Mouse (Mus musculus) liver, embryonic 15.5 days (tissue): ENCODE results near the gene Tespa1. TPM values are rescaled to one million over a fixed set of nuclear protein-coding genes. Genes with fewer than 3 reads are reported as not detected.
A peak's percentile ranks its signal among the peaks of the same experiment; 100 is the strongest.
"Not testable (repeated sequence)": the region's sequence is repeated elsewhere in the genome, so short reads cannot be mapped to it uniquely, and the experiment has no call there.

Experiments used
- ATAC-seq: fragments of 200-750 bp; cut with Nextera tagmentation; 2 replicates; pipeline ENCODE4 v1.8.0; 2017; ENCODE audit warnings: moderate number of reproducible peaks, mild to moderate bottlenecking, moderate library complexity; ENCODE audit not compliant: insufficient read depth
- H3K27ac ChIP-seq: fragments of 300-500 bp; sonication (generic); replicated peaks from 2 replicates; pipeline ENCODE4 v1.5.1; 2015; ENCODE audit warnings: mild to moderate bottlenecking, inconsistent platforms
- H3K27me3 ChIP-seq: fragments of 300-500 bp; sonication (generic); 2 replicates; pipeline ENCODE4 v1.6.1; 2015; ENCODE audit warnings: mild to moderate bottlenecking, inconsistent platforms
- H3K36me3 ChIP-seq: fragments of 300-500 bp; sonication (generic); replicated peaks from 2 replicates; pipeline ENCODE4 v1.6.1; 2015; ENCODE audit warnings: moderate library complexity, mild to moderate bottlenecking, inconsistent platforms
- H3K4me1 ChIP-seq: fragments of 300-500 bp; sonication (generic); replicated peaks from 2 replicates; pipeline ENCODE4 v1.6.1; 2015; ENCODE audit warnings: inconsistent platforms
- H3K4me2 ChIP-seq: fragments of 300-500 bp; sonication (generic); 2 replicates; pipeline ENCODE4 v1.6.1; 2015; ENCODE audit warnings: moderate library complexity, mild to moderate bottlenecking, inconsistent platforms
- H3K4me3 ChIP-seq: fragments of 300-500 bp; sonication (generic); replicated peaks from 2 replicates; pipeline ENCODE4 v1.5.1; 2015; ENCODE audit warnings: mild to moderate bottlenecking, inconsistent platforms
- H3K9ac ChIP-seq: fragments of 300-500 bp; sonication (generic); 2 replicates; pipeline ENCODE4 v1.6.1; 2015; ENCODE audit warnings: moderate library complexity, mild to moderate bottlenecking, inconsistent platforms
- H3K9me3 ChIP-seq: fragments of 300-500 bp; sonication (generic); replicated peaks from 2 replicates; pipeline ENCODE4 v1.6.1; 2016; ENCODE audit warnings: inconsistent platforms
- WGBS: fragments of 180-500 bp; shearing (Covaris S2); methylation state at CpG from one replicate; pipeline ENCODE4 v1.1.7; 2015; ENCODE audit warnings: mixed read lengths; ENCODE audit not compliant: insufficient replicate concordance; 5-methylcytosine and 5-hydroxymethylcytosine counted together
- polyA plus RNA-seq: library from polyadenylated mRNA; unstranded; fragments of >200 nt; fragmentation: Nextera tagmentation; extraction: Ambion mirVana; gene quantifications from 2 replicates; pipeline ENCODE4 v1.2.1, GENCODE M21; 2015

Tespa1 gene
- 0.78 and 1.4 TPM in 2 replicates for polyA plus RNA-seq

- Histone ChIP-seq H3K27me3 (no peaks in the 10 kb centered on the region), H3K36me3 (no peaks in the 10 kb centered on the region), H3K4me2 (no peak within 1 kb of the TSS), H3K27ac (no peak within 1 kb of the TSS), H3K4me3 (no peak within 1 kb of the TSS), H3K9me3 (no peaks in the 10 kb centered on the region), H3K4me1 (no peaks in the 10 kb centered on the region), H3K9ac (no peak within 1 kb of the TSS)
- peak; percentile 34; the same call in 1 of the 2 replicates for ATAC-seq
- WGBS, result 6% methylated on average over 5 of the region's 5 CpGs
These were observed at the start of gene Tespa1 for GRCm38 (mm10) chr10:130322637-130323036. Gene Tespa1 (plus strand): TSS chr10:130322870.

DNA sequence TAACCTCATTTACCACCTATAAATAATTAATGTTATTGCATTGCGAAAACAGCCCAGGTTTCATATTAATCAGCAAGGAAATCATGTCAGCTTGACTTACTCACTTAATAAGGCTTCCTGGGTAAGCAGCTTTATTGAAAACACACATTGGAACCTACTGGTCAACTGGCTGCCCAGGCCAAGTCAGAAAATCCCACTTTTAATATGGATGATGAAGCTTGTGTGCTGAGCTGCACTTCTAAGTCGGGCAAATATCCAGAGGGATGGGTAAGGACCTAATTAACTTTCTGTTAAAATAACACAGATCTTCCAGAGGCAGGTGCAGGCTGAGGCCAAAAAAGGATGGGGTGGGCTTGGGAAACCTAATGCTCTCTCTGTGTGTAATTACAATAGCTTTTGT is 46.9 kb upstream of the Tespa1 start:
- no peaks in the 10 kb centered on the region for H3K9me3 ChIP-seq
- ATAC-seq, result no peak
- no peaks in the 10 kb centered on the region for H3K36me3 ChIP-seq
- no peaks in the 10 kb centered on the region for H3K27me3 ChIP-seq
- H3K4me3 ChIP-seq, result no peak overlapping the region
- H3K4me1 ChIP-seq, result no peaks in the 10 kb centered on the region
- WGBS, result 52% methylated on average over 2 of the region's 2 CpGs
- no peak overlapping the region for H3K4me2 ChIP-seq
- no peak overlapping the region for H3K9ac ChIP-seq
- H3K27ac ChIP-seq, result no peak overlapping the region

- Histone ChIP-seq H3K4me2 (no peak overlapping the region), H3K27ac (no peak overlapping the region), H3K36me3 (no peaks in the 10 kb centered on the region), H3K4me1 (no peaks in the 10 kb centered on the region), H3K9me3 (no peaks in the 10 kb centered on the region), H3K4me3 (no peak overlapping the region), H3K9ac (no peak overlapping the region), H3K27me3 (no peaks in the 10 kb centered on the region)
- WGBS, result 50% methylated on average over 2 of the region's 2 CpGs
- no peak for ATAC-seq
These were observed 46.2 kb upstream of the Tespa1 start for GRCm38 (mm10) chr10:130276496-130276895.

GRCm38 (mm10) chr10:130280066-130280465 is 42.6 kb upstream of the Tespa1 start, which contains the start of gene Neurod4:
Gene Neurod4 (minus strand): TSS chr10:130280240.
- H3K4me1 ChIP-seq, result no peaks in the 10 kb centered on the region
- H3K9ac ChIP-seq, result no peak within 1 kb of the TSS
- H3K27me3 ChIP-seq, result no peaks in the 10 kb centered on the region
- H3K27ac ChIP-seq, result no peak within 1 kb of the TSS
- WGBS, result 2% methylated on average over 7 of the region's 7 CpGs
- no peak within 1 kb of the TSS for H3K4me2 ChIP-seq
- no peaks in the 10 kb centered on the region for H3K36me3 ChIP-seq
- no peaks in the 10 kb centered on the region for H3K9me3 ChIP-seq
- H3K4me3 ChIP-seq, result no peak within 1 kb of the TSS
- no peak for ATAC-seq

GRCm38 (mm10) chr10:130281982-130282449 is 40.7 kb upstream of the Tespa1 start:
- WGBS, result 38% methylated on average over 1 of the region's 1 CpGs
- no peak overlapping the region for H3K4me2 ChIP-seq

DNA sequence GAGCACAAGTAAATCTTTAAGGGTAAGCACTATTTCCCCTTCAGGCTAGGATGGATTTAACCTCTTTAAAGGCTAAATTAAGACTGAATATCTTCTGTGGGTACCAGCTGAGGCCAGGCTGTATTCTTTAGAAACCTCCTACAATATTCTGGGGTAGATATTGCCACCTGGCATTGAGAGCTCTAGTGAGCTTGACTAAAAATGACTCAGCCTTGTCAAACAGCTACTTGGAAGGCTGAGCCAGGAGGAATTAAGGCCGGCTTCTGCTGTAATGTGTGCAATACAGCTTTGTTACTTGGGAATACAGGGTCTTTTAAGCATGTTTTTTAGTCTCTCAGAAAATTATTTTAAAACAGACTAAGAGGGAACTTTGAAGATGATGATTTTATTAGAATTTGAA is 35.5 kb upstream of the Tespa1 start:
- H3K4me2 ChIP-seq, result no peak overlapping the region
- H3K27ac ChIP-seq, result no peak overlapping the region
- no peaks in the 10 kb centered on the region for H3K9me3 ChIP-seq
- no peak overlapping the region for H3K4me3 ChIP-seq
- H3K27me3 ChIP-seq, result no peaks in the 10 kb centered on the region
- 51% methylated on average over 1 of the region's 1 CpGs for WGBS
- no peaks in the 10 kb centered on the region for H3K36me3 ChIP-seq
- H3K4me1 ChIP-seq, result no peaks in the 10 kb centered on the region
- no peak for ATAC-seq
- H3K9ac ChIP-seq, result no peak overlapping the region

More at GRCm38 (mm10) chr10:130281982-130282449, 40.7 kb upstream of the Tespa1 start:
- H3K4me1 ChIP-seq, result no peaks in the 10 kb centered on the region
- no peaks in the 10 kb centered on the region for H3K27me3 ChIP-seq
- H3K36me3 ChIP-seq, result no peaks in the 10 kb centered on the region
- H3K27ac ChIP-seq, result no peak overlapping the region
- no peaks in the 10 kb centered on the region for H3K9me3 ChIP-seq
- no peak overlapping the region for H3K9ac ChIP-seq
- no peak for ATAC-seq
- no peak overlapping the region for H3K4me3 ChIP-seq

DNA sequence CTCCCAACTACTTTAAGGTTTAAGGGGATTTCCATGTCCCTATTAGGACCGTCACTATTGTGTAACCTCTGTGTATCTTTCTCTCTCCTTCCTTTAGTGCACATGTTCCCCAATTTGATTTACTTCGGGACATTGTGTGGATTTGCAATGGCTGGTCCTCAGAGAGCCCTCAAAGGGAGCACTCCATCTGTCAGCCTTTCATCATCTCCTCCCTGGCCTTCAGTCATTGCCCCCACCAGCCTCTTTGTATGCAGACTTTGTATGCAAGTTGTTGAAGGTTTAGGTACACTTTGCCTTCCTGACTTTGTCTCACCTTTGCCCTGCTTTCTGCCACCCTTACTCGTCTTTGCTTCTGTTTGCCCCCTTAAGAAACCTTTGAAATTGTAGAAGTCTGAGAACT is 34.7 kb upstream of the Tespa1 start:
- Histone ChIP-seq H3K4me2 (no peak overlapping the region), H3K9me3 (no peaks in the 10 kb centered on the region), H3K9ac (no peak overlapping the region), H3K4me1 (no peaks in the 10 kb centered on the region), H3K27me3 (no peaks in the 10 kb centered on the region), H3K4me3 (no peak overlapping the region), H3K36me3 (no peaks in the 10 kb centered on the region), H3K27ac (no peak overlapping the region)
- ATAC-seq, result no peak
- 41% methylated on average over 3 of the region's 3 CpGs for WGBS

DNA sequence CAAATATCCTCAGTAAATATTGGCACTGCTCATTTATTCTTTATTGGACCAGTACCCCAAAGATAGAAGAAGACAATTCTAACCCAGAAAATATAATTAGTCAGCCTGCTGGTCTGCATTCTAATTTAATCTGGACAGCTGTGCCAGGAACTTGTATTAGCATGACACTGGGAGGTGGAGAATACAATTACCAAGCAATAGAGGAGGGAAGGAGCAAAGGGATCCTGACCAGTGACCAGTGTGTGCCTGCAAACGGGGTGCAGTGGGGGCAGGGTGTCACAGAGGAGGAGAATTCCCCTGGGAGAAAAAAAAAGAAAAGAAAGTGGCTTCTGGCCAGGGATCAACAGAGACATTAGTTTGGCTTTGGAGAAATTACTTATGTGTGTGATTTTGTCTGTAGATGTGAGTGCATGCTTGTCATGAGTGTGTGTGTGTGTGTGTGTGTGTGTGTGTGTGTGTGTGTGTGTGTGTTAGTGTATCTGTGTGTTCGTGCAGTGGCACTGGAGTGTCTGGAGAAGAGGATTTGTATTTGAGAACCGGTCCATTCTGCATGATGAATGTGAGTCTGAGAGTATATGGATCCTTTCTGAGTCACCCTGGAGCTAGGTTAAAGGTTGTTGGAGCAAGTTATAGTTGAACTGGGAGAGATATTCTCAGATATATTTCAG is 28.8 kb upstream of the Tespa1 start:
- Histone ChIP-seq H3K9ac (no peak overlapping the region), H3K4me3 (no peak overlapping the region), H3K36me3 (no peaks in the 10 kb centered on the region), H3K4me1 (no peaks in the 10 kb centered on the region), H3K27me3 (no peaks in the 10 kb centered on the region), H3K9me3 (no peaks in the 10 kb centered on the region), H3K4me2 (no peak overlapping the region), H3K27ac (no peak overlapping the region)
- 27% methylated on average over 3 of the region's 3 CpGs for WGBS
- no peak for ATAC-seq

DNA sequence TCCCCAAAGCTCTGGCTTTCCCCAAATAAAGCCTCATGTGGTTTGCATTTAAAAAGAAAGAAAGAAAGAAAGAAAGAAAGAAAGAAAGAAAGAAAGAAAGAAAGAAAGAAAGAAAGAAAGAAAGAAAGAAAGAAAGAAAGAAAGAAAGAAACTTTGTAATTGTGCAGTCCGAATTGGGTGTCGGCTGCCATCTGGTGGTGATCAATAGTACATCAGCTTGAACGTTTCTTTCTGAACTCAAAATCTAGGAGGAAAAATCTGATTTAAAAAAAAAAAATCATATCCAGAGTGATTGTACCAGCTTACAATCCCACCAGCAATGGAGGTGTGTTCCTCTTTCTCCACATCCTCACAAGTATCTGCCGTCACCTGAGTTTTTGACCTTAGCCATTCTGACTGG is 23.9 kb upstream of the Tespa1 start:
- not testable (repeated sequence) for H3K9me3 ChIP-seq, ATAC-seq, H3K9ac ChIP-seq, H3K4me2 ChIP-seq, H3K4me1 ChIP-seq, H3K36me3 ChIP-seq, H3K27me3 ChIP-seq, H3K4me3 ChIP-seq, H3K27ac ChIP-seq
- 13% methylated on average over 4 of the region's 4 CpGs for WGBS

DNA sequence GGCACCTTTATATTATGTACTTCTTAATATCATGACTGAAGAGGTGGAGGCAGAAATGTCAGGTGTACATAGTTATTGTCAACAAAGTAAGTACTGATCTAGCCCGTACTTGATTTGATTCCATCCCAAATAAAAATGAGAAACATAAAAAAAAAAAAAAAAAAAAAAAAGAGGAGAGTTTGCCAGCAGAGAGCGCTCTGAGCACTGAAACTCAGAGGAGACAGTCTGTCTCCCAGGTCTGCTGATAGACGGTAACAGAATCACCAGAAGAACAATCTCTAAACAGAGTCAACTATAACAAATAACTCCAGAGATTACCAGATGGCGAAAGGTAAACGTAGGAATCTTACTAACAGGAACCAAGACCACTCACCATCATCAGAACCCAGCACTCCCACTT is 18.5 kb upstream of the Tespa1 start:
- not testable (repeated sequence) for H3K4me1 ChIP-seq, H3K27ac ChIP-seq, H3K9ac ChIP-seq, H3K27me3 ChIP-seq, H3K9me3 ChIP-seq, ATAC-seq, H3K36me3 ChIP-seq, H3K4me2 ChIP-seq, H3K4me3 ChIP-seq
- WGBS, result 61% methylated on average over 4 of the region's 5 CpGs

DNA sequence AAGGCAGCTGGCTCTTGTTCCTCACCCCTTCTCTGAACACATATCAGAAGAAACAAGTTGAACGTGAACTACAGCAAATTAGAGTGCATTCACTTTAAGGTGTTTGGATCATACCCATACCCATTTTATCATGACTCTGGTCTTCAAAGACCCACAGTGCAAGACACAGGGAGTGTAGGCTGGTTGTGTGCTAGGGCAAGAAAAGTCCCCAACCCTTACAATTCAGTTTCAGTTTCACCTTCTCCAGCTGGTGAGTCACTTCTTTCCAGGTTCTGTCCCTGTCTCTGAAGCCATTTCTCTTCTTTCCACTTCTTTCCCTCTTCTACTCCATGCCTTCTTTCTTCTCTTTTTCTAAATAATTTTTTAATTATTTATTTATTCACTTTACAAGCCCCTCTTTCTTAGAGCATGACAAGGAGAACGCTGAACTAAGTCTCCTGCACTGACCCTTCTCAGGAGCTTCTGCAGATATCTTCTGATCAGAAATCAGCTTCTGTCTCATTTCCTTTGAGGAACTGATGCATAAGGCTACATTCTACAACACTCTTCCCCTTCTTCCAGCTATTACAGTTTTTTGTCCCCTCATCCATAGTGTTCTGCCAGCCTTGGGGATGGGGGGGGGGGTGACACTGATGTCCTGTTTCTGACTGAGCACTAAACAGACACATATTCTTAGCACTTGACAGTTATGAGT is 11.0 kb upstream of the Tespa1 start:
- Histone ChIP-seq H3K27me3 (no peaks in the 10 kb centered on the region), H3K4me1 (no peaks in the 10 kb centered on the region), H3K27ac (no peak overlapping the region), H3K9ac (no peak overlapping the region), H3K4me3 (no peak overlapping the region), H3K4me2 (no peak overlapping the region), H3K9me3 (no peaks in the 10 kb centered on the region), H3K36me3 (no peaks in the 10 kb centered on the region)
- ATAC-seq, result no peak
- WGBS, result 37% methylated on average over 2 of the region's 2 CpGs
